Comparison of ENCODE assay signal across 8 mouse cellular contexts in the genomic region with DNA sequence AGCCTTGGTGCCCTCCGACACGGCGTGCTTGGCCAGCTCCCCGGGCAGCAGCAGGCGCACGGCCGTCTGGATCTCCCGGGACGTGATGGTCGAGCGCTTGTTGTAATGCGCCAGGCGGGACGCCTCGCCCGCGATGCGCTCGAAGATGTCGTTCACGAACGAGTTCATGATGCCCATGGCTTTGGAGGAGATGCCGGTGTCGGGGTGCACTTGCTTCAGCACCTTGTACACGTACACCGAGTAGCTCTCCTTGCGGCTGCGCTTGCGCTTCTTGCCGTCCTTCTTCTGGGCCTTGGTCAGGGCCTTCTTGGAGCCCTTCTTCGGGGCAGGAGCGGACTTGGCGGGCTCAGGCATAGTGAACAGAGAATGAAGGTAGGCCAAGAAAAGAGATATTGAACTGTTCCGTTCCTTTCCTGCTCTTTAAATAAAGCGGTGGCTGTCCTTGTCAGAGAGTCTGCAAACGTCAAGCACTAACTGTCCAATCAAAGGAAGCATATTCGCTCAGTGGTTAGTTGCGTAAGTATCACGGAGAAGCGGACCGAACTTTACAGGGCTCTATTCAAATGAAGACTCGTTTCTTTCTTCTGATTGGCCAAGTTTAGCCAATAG. TPM values are rescaled to one million over a fixed set of nuclear protein-coding genes. Genes with fewer than 3 reads are reported as not detected.
DNase-seq lines count a peak whose midpoint lies in the region; ATAC-seq and TF ChIP-seq lines count a peak whose summit lies in the region.
"Not testable (repeated sequence)": the region's sequence is repeated elsewhere in the genome, so short reads cannot be mapped to it uniquely, and the experiment has no call there.

A gene (minus strand): TSS at position 394 of the 609 bp plus-strand sequence.

- peak; percentile 93 for DNase-seq in CD4-positive, CD25-positive, alpha-beta regulatory T cell, adult 2 months (ENCODE audit: low read depth, low spot score)
- peak; percentile 98 for DNase-seq in brain, embryonic 14.5 days (ENCODE audit: low read depth)
- peak; percentile 99 for DNase-seq in liver, adult 2 months (ENCODE audit: extremely low read depth, low read depth, low spot score)
- peak; percentile 93 for DNase-seq in midbrain, postnatal 0 days (ENCODE audit: low spot score)
- peak; percentile 81 to 90 for DNase-seq in spleen, postnatal 4 days (ENCODE audit: low spot score in 2 of 2)

- H3K79me2 ChIP-seq in liver, adult 2 months (ENCODE audit: control insufficient read depth, insufficient read depth, low read length) = not testable (repeated sequence)

- not testable (repeated sequence) for TF ChIP-seq CTCF in brain, embryonic 14.5 days (IDR thresholded peaks at IDR 0.05; ENCODE audit: borderline replicate concordance, extremely low read depth, insufficient read depth, insufficient read length); liver, adult 2 months (IDR thresholded peaks at IDR 0.05; ENCODE audit: low read depth, low read length); midbrain, postnatal 0 days (IDR thresholded peaks at IDR 0.05)

- H3K36me3 ChIP-seq in erythroblast, embryonic 14.5 days (ENCODE audit: control insufficient read depth) = peaks cover 20% of the 10 kb centered on the region
- not testable (repeated sequence) for H3K36me3 ChIP-seq in heart, embryonic 12.5 days; kidney, embryonic 15.5 days; liver, adult 2 months (ENCODE audit: control insufficient read depth, insufficient read depth, low read length); midbrain, postnatal 0 days (ENCODE audit: insufficient read depth, low read length)

- peaks cover 49% of the 10 kb centered on the region for H3K4me1 ChIP-seq in erythroblast, embryonic 14.5 days (ENCODE audit: control insufficient read depth)
- H3K4me1 ChIP-seq in heart, embryonic 12.5 days (replicated peaks); liver, adult 2 months (ENCODE audit: control insufficient read depth, insufficient read depth, low read length); midbrain, postnatal 0 days (ENCODE audit: insufficient read depth, low read length): not testable (repeated sequence)
- H3K4me1 ChIP-seq in kidney, embryonic 15.5 days = peaks cover 16% of the 10 kb centered on the region; the same call in 1 of the 2 replicates

- 1% methylated on average over 42 of the region's 42 CpGs for WGBS in heart, embryonic 12.5 days
- WGBS in kidney, embryonic 15.5 days = under 1% methylated on average over 28 of the region's 42 CpGs
- under 1% methylated on average over 42 of the region's 42 CpGs for WGBS in liver, adult 2 months
- WGBS in midbrain, postnatal 0 days = under 1% methylated on average over 22 of the region's 42 CpGs

- H3K9ac ChIP-seq in heart, embryonic 12.5 days = peak within 1 kb of the TSS; percentile 71
- peak within 1 kb of the TSS; percentile 57 for H3K9ac ChIP-seq in kidney, embryonic 15.5 days
- H3K9ac ChIP-seq in liver, adult 2 months (ENCODE audit: low read depth, low read length) = peak within 1 kb of the TSS; percentile 73
- H3K9ac ChIP-seq in midbrain, postnatal 0 days (replicated peaks; ENCODE audit: low read length, poor library complexity, severe bottlenecking) = peak within 1 kb of the TSS; percentile 48; the same call in 1 of the 2 replicates

- ATAC-seq in heart, embryonic 12.5 days (ENCODE audit: insufficient number of reproducible peaks, low FRiP score) = peak; percentile 93
- ATAC-seq in kidney, embryonic 15.5 days (replicated peaks; ENCODE audit: low FRiP score) = peak; percentile 95
- peak; percentile 78 for ATAC-seq in midbrain, postnatal 0 days (ENCODE audit: low FRiP score)

- H3K27ac ChIP-seq in heart, embryonic 12.5 days (ENCODE audit: poor library complexity, severe bottlenecking) = peak within 1 kb of the TSS; percentile 94
- H3K27ac ChIP-seq in kidney, embryonic 15.5 days = peak within 1 kb of the TSS; percentile 97
- peak within 1 kb of the TSS; percentile 42 for H3K27ac ChIP-seq in liver, adult 2 months (replicated peaks; ENCODE audit: insufficient read depth, low read depth, low read length)
- peak within 1 kb of the TSS; percentile 75 for H3K27ac ChIP-seq in midbrain, postnatal 0 days (ENCODE audit: low read depth, low read length)

- H3K4me3 ChIP-seq in erythroblast, embryonic 14.5 days (replicated peaks) = peak within 1 kb of the TSS; percentile 81
- peak within 1 kb of the TSS; percentile 57 for H3K4me3 ChIP-seq in heart, embryonic 12.5 days
- H3K4me3 ChIP-seq in kidney, embryonic 15.5 days (replicated peaks) = peak within 1 kb of the TSS; percentile 52
- peak within 1 kb of the TSS; percentile 69 for H3K4me3 ChIP-seq in liver, adult 2 months (ENCODE audit: insufficient read depth, low read depth, low read length)
- peak within 1 kb of the TSS; percentile 45 for H3K4me3 ChIP-seq in midbrain, postnatal 0 days (ENCODE audit: low read depth, low read length)

- peak within 1 kb of the TSS; percentile 82 for H3K4me2 ChIP-seq in heart, embryonic 12.5 days
- H3K4me2 ChIP-seq in kidney, embryonic 15.5 days = peak within 1 kb of the TSS; percentile 74
- peak within 1 kb of the TSS; percentile 65 for H3K4me2 ChIP-seq in midbrain, postnatal 0 days (ENCODE audit: low read depth, low read length, poor library complexity, severe bottlenecking)

- not testable (repeated sequence) for H3K9me3 ChIP-seq in erythroblast, embryonic 14.5 days (ENCODE audit: control insufficient read depth, low read length); heart, embryonic 12.5 days (replicated peaks); kidney, embryonic 15.5 days (replicated peaks); midbrain, postnatal 0 days (ENCODE audit: low read length)

- TF ChIP-seq POLR2A in brain, embryonic 14.5 days (IDR thresholded peaks at IDR 0.05; ENCODE audit: borderline replicate concordance, extremely low read depth, insufficient read depth, insufficient read length, poor library complexity, severe bottlenecking) = peak; percentile 37; the same call in 1 of the 2 replicates
- 0 out of 2 replicates have a peak, but pooled peaks have one; percentile 28 for TF ChIP-seq POLR2A in liver, adult 2 months (IDR thresholded peaks at IDR 0.05; ENCODE audit: extremely low read depth, insufficient read depth, low read length)

- not testable (repeated sequence) for H3K27me3 ChIP-seq in erythroblast, embryonic 14.5 days (ENCODE audit: control insufficient read depth); heart, embryonic 12.5 days (replicated peaks); kidney, embryonic 15.5 days; liver, adult 2 months (ENCODE audit: control insufficient read depth, insufficient read depth, low read length); midbrain, postnatal 0 days (ENCODE audit: insufficient read depth, low read length)

RNA-seq across cellular contexts. Expression of the gene that starts here (rescaled TPM):
- 4.4 and 4.7 TPM in 2 replicates for polyA plus RNA-seq in brain, embryonic 14.5 days (2012; rRNA removed)
- polyA plus RNA-seq in erythroblast, embryonic 14.5 days (2012) = 0.43 and 3.0 TPM in 2 replicates
- 0.26 and 0.28 TPM in 2 replicates for polyA plus RNA-seq in heart, embryonic 12.5 days (2016; fragmentation: Nextera tagmentation; extraction: Ambion mirVana)
- 0.91 and 1.1 TPM in 2 replicates for polyA plus RNA-seq in kidney, embryonic 15.5 days (2015; fragmentation: Nextera tagmentation; extraction: Ambion mirVana)
- total RNA-seq in liver, adult 2 months (2014; rRNA removed) = 1.3 and 1.5 TPM in 2 replicates
- polyA plus RNA-seq in liver, adult 2 months (2012; rRNA removed) = 0.07 and 0.09 TPM in 2 replicates
- 8.7 and 34.2 TPM in 2 replicates for total RNA-seq in midbrain, postnatal 0 days (2014; rRNA removed)
- polyA plus RNA-seq in midbrain, postnatal 0 days (2015; fragmentation: Nextera tagmentation; extraction: Ambion mirVana) = 0.16 TPM in 1 of 2 replicates, not detected in the other

Comparison
In these comparisons a context has a peak if more than half of its experiments do, and no peak if none do; other contexts are left out.
1. Peak in every context shown above with its lines: DNase-seq, ATAC-seq, H3K4me3 ChIP-seq and H3K27ac ChIP-seq.
2. Peak in ATAC-seq, H3K4me3 ChIP-seq, H3K27ac ChIP-seq, H3K9ac ChIP-seq and H3K4me2 ChIP-seq in heart, embryonic 12.5 days; RNA of the gene not detected or under 1 TPM.
3. H3K27ac ChIP-seq: peak in every context shown above with its lines; median percentile 97 in kidney, embryonic 15.5 days; 94 in heart, embryonic 12.5 days; 75 in midbrain, postnatal 0 days; 42 in liver, adult 2 months.